Mouse (Mus musculus) neural tube, embryonic 11.5 days (tissue): ENCODE results near the gene Slc39a11. TPM values are rescaled to one million over a fixed set of nuclear protein-coding genes. Genes with fewer than 3 reads are reported as not detected.

Experiments used
- ATAC-seq: fragments of 200-750 bp; cut with Nextera tagmentation; 2 replicates; pipeline ENCODE4 v1.8.0; 2017; ENCODE audit warnings: moderate number of reproducible peaks, mild to moderate bottlenecking, moderate TSS enrichment, moderate library complexity; ENCODE audit not compliant: insufficient read depth, low FRiP score, low TSS enrichment
- DNase-seq: peaks from one replicate; pipeline ENCODE4 v3.0.0-alpha.2; 2015; ENCODE audit warnings: low spot score
- H3K27ac ChIP-seq: fragments of 300-500 bp; sonication (generic); 2 replicates; pipeline ENCODE4 v1.5.1; 2014; ENCODE audit warnings: low read depth, mild to moderate bottlenecking, low read length
- H3K27me3 ChIP-seq: fragments of 300-500 bp; sonication (generic); 2 replicates; pipeline ENCODE4 v1.6.1; 2014; ENCODE audit warnings: mild to moderate bottlenecking, low read length, mixed read lengths; ENCODE audit not compliant: control insufficient read depth, insufficient read depth
- H3K36me3 ChIP-seq: fragments of 300-500 bp; sonication (generic); 2 replicates; pipeline ENCODE4 v1.6.1; 2014; ENCODE audit warnings: mild to moderate bottlenecking, low read length, moderate library complexity, mixed read lengths; ENCODE audit not compliant: control insufficient read depth, insufficient read depth
- H3K4me1 ChIP-seq: fragments of 300-500 bp; sonication (generic); 2 replicates; pipeline ENCODE4 v1.6.1; 2014; ENCODE audit warnings: low read length, mixed read lengths; ENCODE audit not compliant: control insufficient read depth, insufficient read depth
- H3K4me2 ChIP-seq: fragments of 300-500 bp; sonication (generic); 2 replicates; pipeline ENCODE4 v1.6.1; 2014; ENCODE audit warnings: low read depth, mild to moderate bottlenecking, moderate library complexity
- H3K4me3 ChIP-seq: fragments of 300-500 bp; sonication (generic); 2 replicates; pipeline ENCODE4 v1.5.1; 2014; ENCODE audit warnings: low read depth, low read length
- H3K9ac ChIP-seq: fragments of 300-500 bp; sonication (generic); 2 replicates; pipeline ENCODE4 v1.6.1; 2014; ENCODE audit warnings: mild to moderate bottlenecking, low read length
- H3K9me3 ChIP-seq: fragments of 300-500 bp; sonication (generic); 2 replicates; pipeline ENCODE4 v1.6.1; 2016; ENCODE audit warnings: low read length; ENCODE audit not compliant: control insufficient read depth
- WGBS: fragments of 180-500 bp; shearing (Covaris S2); extraction: QIAGEN DNeasy Blood & Tissue Kit; methylation state at CpG from one replicate; pipeline ENCODE4 v1.1.7; 2014; 5-methylcytosine and 5-hydroxymethylcytosine counted together
- polyA plus RNA-seq: library from polyadenylated mRNA; unstranded; fragments of >200 nt; fragmentation: Nextera tagmentation; extraction: Ambion mirVana; gene quantifications from 2 replicates; pipeline ENCODE4 v1.2.1, GENCODE M21; 2014

Gene Slc39a11
- polyA plus RNA-seq, 1 experiment from 2014 or later: 20.1 TPM

DNA sequence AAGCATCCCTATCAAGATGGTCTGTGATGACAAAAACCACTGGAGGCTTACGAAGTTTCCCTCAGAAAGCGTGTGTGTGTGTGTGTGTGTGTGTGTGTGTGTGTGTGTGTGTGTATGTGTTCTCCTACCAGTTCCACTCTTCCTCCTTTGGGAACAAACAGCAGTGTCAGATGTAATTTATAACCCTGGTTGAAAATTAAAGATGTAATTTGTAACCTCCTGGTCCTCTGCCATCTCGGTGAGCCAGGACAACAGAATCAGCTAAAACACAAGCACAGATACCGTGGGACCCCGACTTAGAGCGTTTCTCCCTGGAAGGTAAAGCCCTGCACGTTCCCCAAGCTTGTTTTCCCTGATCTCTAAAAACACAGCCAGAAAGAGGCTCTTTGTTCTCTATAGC lies 131.7 kb downstream of the Slc39a11 start:
- ATAC-seq: no peak
- no peak overlapping the region for H3K4me3 ChIP-seq
- 81% methylated on average over 7 of the region's 7 CpGs for WGBS

DNA sequence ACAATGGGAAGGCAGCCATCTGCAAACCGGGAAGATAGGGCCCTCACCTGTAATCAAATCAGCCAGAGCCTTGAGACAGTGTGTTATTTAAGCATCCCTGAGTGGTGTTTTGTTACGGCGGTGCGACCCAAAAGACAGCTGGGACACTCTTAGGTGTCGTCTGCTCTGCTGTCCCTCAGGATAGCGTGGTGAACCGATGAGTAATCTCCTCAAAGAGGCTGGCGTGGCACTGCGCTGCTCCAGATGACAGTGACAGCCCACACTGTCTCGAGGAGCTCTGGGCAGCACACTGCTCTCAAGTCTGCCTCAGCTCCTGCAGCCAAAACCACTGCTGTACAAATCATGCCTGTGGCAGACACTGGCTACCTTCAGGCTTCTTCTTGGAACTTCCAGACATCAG lies 133.7 kb downstream of the Slc39a11 start:
- Histone ChIP-seq H3K4me1 (no peaks in the 10 kb centered on the region), H3K27me3 (no peaks in the 10 kb centered on the region), H3K4me2 (no peak overlapping the region), H3K4me3 (no peak overlapping the region), H3K9me3 (no peaks in the 10 kb centered on the region), H3K9ac (no peak overlapping the region), H3K36me3 (no peaks in the 10 kb centered on the region), H3K27ac (no peak overlapping the region)
- DNase-seq (no peak), ATAC-seq (no peak)
- WGBS: 76% methylated on average over 10 of the region's 10 CpGs

More for the DNA sequence above, 131.7 kb downstream of the Slc39a11 start:
- H3K9ac ChIP-seq: no peak overlapping the region
- H3K9me3 ChIP-seq: no peaks in the 10 kb centered on the region
- DNase-seq: no peak
- no peaks in the 10 kb centered on the region for H3K27me3 ChIP-seq
- H3K4me1 ChIP-seq: no peaks in the 10 kb centered on the region
- H3K36me3 ChIP-seq: no peaks in the 10 kb centered on the region
- H3K27ac ChIP-seq: no peak overlapping the region
- no peak overlapping the region for H3K4me2 ChIP-seq

DNA sequence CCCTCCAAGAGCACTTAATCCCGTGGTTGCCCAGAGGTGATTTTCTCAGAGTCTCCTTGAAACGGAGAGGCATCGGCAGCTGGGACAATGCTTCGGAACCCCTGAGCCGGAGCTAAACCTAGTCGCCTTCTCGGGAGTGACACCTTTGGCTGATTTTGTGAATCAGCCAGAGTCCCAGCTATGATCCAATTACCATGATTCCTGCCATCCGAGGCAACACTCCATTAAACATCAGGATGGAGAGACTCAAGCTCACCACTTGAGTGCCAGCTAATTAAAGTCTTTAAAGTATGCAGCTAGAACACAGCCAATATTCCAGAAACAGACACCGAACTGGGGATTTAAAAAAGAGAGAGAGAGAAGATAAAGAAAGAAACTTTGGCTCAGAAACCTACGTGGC lies 136.9 kb downstream of the Slc39a11 start:
- no peaks in the 10 kb centered on the region for H3K36me3 ChIP-seq
- H3K27ac ChIP-seq: no peak overlapping the region
- WGBS: 87% methylated on average over 10 of the region's 10 CpGs
- H3K4me1 ChIP-seq: no peaks in the 10 kb centered on the region
- DNase-seq (no peak), ATAC-seq (no peak)
- no peak overlapping the region for H3K9ac ChIP-seq
- H3K9me3 ChIP-seq: no peaks in the 10 kb centered on the region
- no peaks in the 10 kb centered on the region for H3K27me3 ChIP-seq
- no peak overlapping the region for H3K4me2 ChIP-seq
- H3K4me3 ChIP-seq: no peak overlapping the region

DNA sequence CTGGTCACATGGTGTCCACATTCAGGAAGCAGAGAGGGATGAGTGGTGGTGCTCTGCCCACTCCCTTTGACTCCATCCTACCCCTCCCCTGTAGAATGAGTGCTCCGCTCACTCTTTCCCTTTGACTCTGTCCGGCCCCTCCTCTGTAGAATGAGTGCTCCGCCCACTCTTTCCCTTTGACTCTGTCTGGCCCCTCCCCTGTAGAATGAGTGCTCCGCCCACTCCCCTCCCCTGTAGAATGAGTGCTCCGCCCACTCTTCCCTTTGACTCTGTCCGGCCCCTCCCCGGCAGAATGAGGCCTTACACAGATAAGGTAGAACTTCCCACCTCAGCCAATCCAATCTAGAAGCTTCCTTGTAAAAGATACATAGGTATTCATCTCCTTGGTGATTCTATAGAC lies 137.7 kb downstream of the Slc39a11 start:
- no peak for DNase-seq
- Histone ChIP-seq H3K36me3 (no peaks in the 10 kb centered on the region), H3K9me3 (no peaks in the 10 kb centered on the region), H3K9ac (no peak overlapping the region), H3K4me3 (no peak overlapping the region), H3K27me3 (no peaks in the 10 kb centered on the region), H3K27ac (no peak overlapping the region), H3K4me1 (no peaks in the 10 kb centered on the region), H3K4me2 (no peak overlapping the region)
- 90% methylated on average over 7 of the region's 7 CpGs for WGBS
- no peak for ATAC-seq

DNA sequence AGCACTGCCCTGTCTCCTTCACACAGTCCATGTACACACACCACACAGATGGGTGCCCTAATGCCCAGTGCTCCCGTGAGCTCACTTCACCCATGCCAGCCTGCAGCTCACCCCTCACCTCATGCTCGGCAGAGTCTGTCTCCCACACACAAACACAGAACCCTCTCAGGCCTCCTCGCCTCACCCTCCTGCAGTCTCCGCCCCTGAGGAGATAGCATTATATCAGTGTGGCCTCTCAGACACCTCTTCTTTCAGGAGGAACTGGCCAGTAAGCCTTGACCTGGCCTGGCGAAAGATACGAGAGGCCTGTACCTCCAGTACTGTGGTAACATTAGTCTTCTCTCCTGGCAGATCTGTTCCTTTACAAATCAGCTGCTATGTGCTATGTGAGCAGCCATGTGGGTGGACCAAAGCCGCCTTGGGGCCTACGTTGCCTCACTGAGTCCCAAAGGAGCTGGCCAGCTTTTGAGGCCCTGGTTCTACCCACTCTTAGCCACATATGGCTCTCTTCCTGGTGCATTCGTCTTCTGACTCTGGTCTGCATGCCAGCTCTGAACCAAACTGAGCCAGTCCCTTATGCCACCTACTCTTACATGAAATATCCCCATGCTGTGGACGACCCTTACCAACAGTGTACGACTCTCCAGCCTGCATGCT lies 138.8 kb downstream of the Slc39a11 start:
- no peak overlapping the region for H3K4me2 ChIP-seq
- H3K9ac ChIP-seq: no peak overlapping the region
- no peak for ATAC-seq
- no peaks in the 10 kb centered on the region for H3K36me3 ChIP-seq
- no peaks in the 10 kb centered on the region for H3K27me3 ChIP-seq
- 87% methylated on average over 11 of the region's 11 CpGs for WGBS
- H3K4me1 ChIP-seq: no peaks in the 10 kb centered on the region
- no peaks in the 10 kb centered on the region for H3K9me3 ChIP-seq
- DNase-seq: no peak
- H3K27ac ChIP-seq: no peak overlapping the region
- no peak overlapping the region for H3K4me3 ChIP-seq

DNA sequence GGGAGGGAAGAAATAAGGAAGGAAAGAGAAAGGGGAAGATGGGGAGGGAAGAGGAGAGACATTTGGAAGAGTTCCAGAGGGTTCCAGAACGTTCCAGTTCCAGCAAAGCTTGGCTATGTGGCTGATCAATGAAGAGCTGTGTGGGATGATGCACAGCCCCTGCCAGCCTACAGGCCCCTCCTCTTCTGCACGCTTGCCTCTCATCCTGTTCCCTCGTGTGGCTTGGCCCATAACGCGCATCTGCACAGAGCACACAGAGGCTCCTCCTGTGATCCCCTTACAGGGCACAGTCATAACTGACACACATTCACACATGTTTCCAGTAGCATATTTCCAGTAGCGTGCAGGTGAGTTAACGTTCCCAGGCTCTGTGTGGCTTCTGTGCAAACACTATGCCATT lies 139.6 kb downstream of the Slc39a11 start:
- Histone ChIP-seq H3K4me1 (no peaks in the 10 kb centered on the region), H3K27ac (no peak overlapping the region), H3K9ac (no peak overlapping the region), H3K9me3 (no peaks in the 10 kb centered on the region), H3K36me3 (no peaks in the 10 kb centered on the region), H3K4me2 (no peak overlapping the region), H3K27me3 (no peaks in the 10 kb centered on the region), H3K4me3 (no peak overlapping the region)
- no peak for ATAC-seq
- DNase-seq: no peak
- WGBS: 70% methylated on average over 6 of the region's 7 CpGs

DNA sequence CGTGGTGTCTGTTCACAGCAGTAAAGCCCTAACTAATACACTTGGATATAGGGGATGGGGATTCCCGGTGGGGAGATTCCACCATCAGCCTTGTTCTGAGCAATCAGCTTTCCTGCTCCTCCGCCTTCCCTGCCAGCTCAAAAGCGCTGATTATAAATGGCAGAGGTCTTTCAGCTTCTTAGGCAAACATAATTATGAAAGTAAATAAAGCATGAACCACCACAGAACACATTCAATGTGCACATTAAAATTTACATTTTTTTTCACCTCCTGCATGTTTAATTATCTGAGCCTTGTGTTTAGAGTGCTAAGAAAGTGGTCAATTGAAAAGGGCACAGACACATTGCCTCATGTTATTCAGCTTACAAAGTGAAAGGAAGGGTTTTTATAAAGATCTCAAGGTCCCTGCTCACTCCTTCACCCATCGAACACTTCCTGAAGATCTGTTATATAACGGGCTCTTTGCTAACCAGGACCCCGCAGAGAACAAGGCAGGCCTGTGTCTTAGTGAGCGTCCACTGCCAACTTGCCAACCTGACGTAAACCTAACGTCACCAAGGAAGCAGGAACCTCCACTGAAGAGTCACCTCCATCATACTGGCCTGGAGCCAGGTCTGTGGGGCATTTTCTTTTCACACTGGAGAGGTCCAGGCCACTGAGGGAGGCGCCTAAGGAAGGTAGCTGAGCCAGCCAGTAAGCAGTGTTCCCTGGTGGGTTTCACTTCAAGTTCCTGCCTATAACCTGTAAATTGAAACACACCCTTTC lies 142.0 kb downstream of the Slc39a11 start:
- H3K27ac ChIP-seq: no peak overlapping the region

DNA sequence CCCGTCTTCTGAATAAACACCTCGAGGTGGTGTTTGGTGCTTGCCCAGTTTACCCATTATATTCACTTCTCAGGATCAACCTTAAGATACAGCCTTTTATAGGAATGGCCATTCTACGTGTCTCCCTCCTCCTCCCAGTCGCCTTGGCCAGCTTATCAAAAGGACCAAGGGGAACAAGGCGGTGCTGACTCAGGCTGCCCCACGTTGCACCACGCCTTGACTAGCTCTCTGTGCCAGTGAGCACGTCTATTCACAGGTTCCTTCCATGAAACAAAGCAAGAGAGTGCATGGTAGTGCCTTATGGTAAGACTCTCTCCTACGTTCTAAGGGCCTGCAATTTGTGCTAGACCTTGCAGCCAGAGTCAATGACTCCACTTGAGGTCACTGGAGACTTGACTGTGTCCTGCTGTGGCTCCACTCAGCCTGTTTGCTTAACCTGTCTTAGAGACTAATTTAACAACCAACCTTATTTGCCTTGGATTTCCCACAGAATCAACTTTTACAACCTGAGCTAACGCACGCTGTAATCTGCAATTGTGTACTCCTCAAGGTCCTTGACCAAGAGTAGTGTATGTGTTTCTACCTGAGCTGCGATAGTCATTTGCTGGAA lies 144.2 kb downstream of the Slc39a11 start:
- ATAC-seq (no peak), DNase-seq (no peak)
- Histone ChIP-seq H3K27me3 (no peaks in the 10 kb centered on the region), H3K27ac (no peak overlapping the region), H3K4me2 (no peak overlapping the region), H3K4me3 (no peak overlapping the region), H3K4me1 (no peaks in the 10 kb centered on the region), H3K9me3 (no peaks in the 10 kb centered on the region), H3K36me3 (no peaks in the 10 kb centered on the region), H3K9ac (no peak overlapping the region)
- 87% methylated on average over 12 of the region's 12 CpGs for WGBS

More for the DNA sequence above, 142.0 kb downstream of the Slc39a11 start:
- ATAC-seq: no peak
- no peaks in the 10 kb centered on the region for H3K27me3 ChIP-seq
- no peaks in the 10 kb centered on the region for H3K36me3 ChIP-seq
- no peak overlapping the region for H3K9ac ChIP-seq
- DNase-seq: no peak
- H3K9me3 ChIP-seq: no peaks in the 10 kb centered on the region
- no peaks in the 10 kb centered on the region for H3K4me1 ChIP-seq
- H3K4me3 ChIP-seq: no peak overlapping the region
- WGBS: 89% methylated on average over 11 of the region's 11 CpGs
- H3K4me2 ChIP-seq: no peak overlapping the region
